Mouse (Mus musculus) CH12.LX (cell line): ENCODE measurements around the gene Prm3. TPM values are rescaled to one million over a fixed set of nuclear protein-coding genes. Genes with fewer than 3 reads are reported as not detected.

ENCODE experiments used
- DNase-seq: peaks from one replicate; pipeline ENCODE4 v3.0.0-alpha.2; 2013; ENCODE audit errors: extremely low read depth
- H3K27ac ChIP-seq: 2 replicates; pipeline ENCODE4 v1.5.1; 2012; ENCODE audit warnings: low read depth, mild to moderate bottlenecking, control low read depth, moderate library complexity; ENCODE audit not compliant: insufficient read depth
- H3K27me3 ChIP-seq: replicated peaks from 2 replicates; pipeline ENCODE3; 2012; ENCODE audit warnings: inconsistent platforms
- H3K36me3 ChIP-seq, 2 experiments: replicated peaks in 1 of 2; 2 replicates each; pipeline versions ENCODE3 to v1.6.1; 2012; ENCODE audit warnings: inconsistent platforms in 1 of 2, low read length in 1 of 2, mild to moderate bottlenecking in 1 of 2, mixed read lengths in 1 of 2, moderate library complexity in 1 of 2; ENCODE audit not compliant: control insufficient read depth in 1 of 2, insufficient read depth in 1 of 2
- H3K4me1 ChIP-seq, 2 experiments: 2 replicates each; pipeline ENCODE4 v1.6.1; 2012; ENCODE audit warnings: inconsistent platforms in 1 of 2, moderate library complexity in 1 of 2; ENCODE audit not compliant: insufficient read depth in 2 of 2, control insufficient read depth in 1 of 2
- H3K4me2 ChIP-seq: 2 replicates; pipeline ENCODE4 v1.6.1; 2012; ENCODE audit warnings: low read depth, mild to moderate bottlenecking, control low read depth; ENCODE audit not compliant: poor library complexity, insufficient read depth, severe bottlenecking
- H3K4me3 ChIP-seq, 3 experiments: fragments of 150-350 bp in 1 of 3; sonication (generic) in 1 of 3; replicated peaks in 1 of 3; 2 replicates each; pipeline versions ENCODE3 to v1.5.1; 2011 to 2012; ENCODE audit warnings: low read depth in 2 of 3, low read length in 2 of 3, mild to moderate bottlenecking in 2 of 3, moderate library complexity in 2 of 3, control low read depth in 1 of 3, improper control_type of control experiment in 1 of 3, inconsistent platforms in 1 of 3, mixed read lengths in 1 of 3; ENCODE audit not compliant: poor library complexity in 1 of 3
- H3K79me2 ChIP-seq: replicated peaks from 2 replicates; pipeline ENCODE4 v1.6.1; 2012; ENCODE audit warnings: mild to moderate bottlenecking, moderate library complexity; ENCODE audit not compliant: control insufficient read depth, poor library complexity, insufficient read depth, severe bottlenecking; ENCODE audit errors: extremely low read depth
- H3K9ac ChIP-seq: 2 replicates; pipeline ENCODE4 v1.6.1; 2012; ENCODE audit warnings: low read depth, mild to moderate bottlenecking, control low read depth, moderate library complexity; ENCODE audit not compliant: insufficient read depth
- H3K9me3 ChIP-seq: replicated peaks from 2 replicates; pipeline ENCODE3; 2012; ENCODE audit warnings: low read length, inconsistent platforms, mixed read lengths
- BHLHE40 ChIP-seq: IDR thresholded peaks from 2 replicates; pipeline ENCODE4 v1.6.1; 2011; ENCODE audit warnings: mild to moderate bottlenecking, low read depth, low read length, improper control_type of control experiment
- CHD1 ChIP-seq: IDR thresholded peaks from 2 replicates; pipeline ENCODE4 v1.6.1; 2012; ENCODE audit warnings: low read depth, low read length, improper control_type of control experiment, inconsistent platforms
- CHD2 ChIP-seq: IDR thresholded peaks from 2 replicates; pipeline ENCODE4 v1.6.1; 2011; ENCODE audit warnings: low read length, improper control_type of control experiment
- CTCF ChIP-seq, 2 experiments: IDR thresholded peaks in 1 of 2; conservative IDR thresholded peaks in 1 of 2; 2 replicates each; pipeline ENCODE4 v1.5.1; 2011 to 2012; ENCODE audit warnings: low read depth in 2 of 2, low read length in 2 of 2, improper control_type of control experiment in 1 of 2, inconsistent platforms in 1 of 2, mild to moderate bottlenecking in 1 of 2, moderate library complexity in 1 of 2
- E2F4 ChIP-seq: IDR thresholded peaks from 2 replicates; pipeline ENCODE4 v1.6.1; 2011; ENCODE audit warnings: low read depth, low read length, improper control_type of control experiment; ENCODE audit not compliant: insufficient replicate concordance
- ELF1 ChIP-seq: IDR thresholded peaks from 2 replicates; pipeline ENCODE4 v1.6.1; 2014; ENCODE audit warnings: low read depth, mild to moderate bottlenecking, inconsistent platforms, low read length, improper control_type of control experiment
- GABPA ChIP-seq: IDR thresholded peaks from 2 replicates; pipeline ENCODE4 v1.6.1; 2012; ENCODE audit warnings: low read depth, low read length, improper control_type of control experiment, inconsistent platforms; ENCODE audit not compliant: insufficient replicate concordance
- IRF4 ChIP-seq: IDR thresholded peaks from 2 replicates; pipeline ENCODE4 v1.6.1; 2014; ENCODE audit warnings: low read depth, mild to moderate bottlenecking, inconsistent platforms, low read length, improper control_type of control experiment
- JUND ChIP-seq: conservative IDR thresholded peaks from 2 replicates; pipeline ENCODE4 v1.6.1; 2011; ENCODE audit warnings: low read depth, low read length, improper control_type of control experiment
- KAT2A ChIP-seq: IDR thresholded peaks from 2 replicates; pipeline ENCODE4 v1.6.1; 2012; ENCODE audit warnings: low read length, improper control_type of control experiment, inconsistent platforms; ENCODE audit not compliant: insufficient replicate concordance
- MAX ChIP-seq: IDR thresholded peaks from 2 replicates; pipeline ENCODE4 v1.6.1; 2011; ENCODE audit warnings: low read length, improper control_type of control experiment
- MAZ ChIP-seq: IDR thresholded peaks from 2 replicates; pipeline ENCODE4 v1.6.1; 2012; ENCODE audit warnings: low read depth, mild to moderate bottlenecking, inconsistent platforms, low read length, improper control_type of control experiment, moderate library complexity
- MXI1 ChIP-seq: IDR thresholded peaks from 2 replicates; pipeline ENCODE4 v1.6.1; 2011; ENCODE audit warnings: mild to moderate bottlenecking, low read depth, low read length, improper control_type of control experiment
- MYC ChIP-seq: IDR thresholded peaks from 2 replicates; pipeline ENCODE4 v1.6.1; 2011; ENCODE audit warnings: low read depth, mild to moderate bottlenecking, improper control_type of control experiment, low read length
- NELFE ChIP-seq: IDR thresholded peaks from 2 replicates; pipeline ENCODE4 v1.6.1; 2011; ENCODE audit warnings: low read depth, low read length, improper control_type of control experiment
- POLR2A ChIP-seq: IDR thresholded peaks from 2 replicates; pipeline ENCODE4 v1.6.1; 2011; ENCODE audit warnings: low read depth, mild to moderate bottlenecking, improper control_type of control experiment, low read length
- RCOR1 ChIP-seq: conservative IDR thresholded peaks from 2 replicates; pipeline ENCODE4 v1.6.1; 2012; ENCODE audit warnings: low read depth, mild to moderate bottlenecking, inconsistent platforms, low read length, improper control_type of control experiment
- TCF12 ChIP-seq: IDR thresholded peaks from 2 replicates; pipeline ENCODE4 v1.6.1; 2014; ENCODE audit warnings: low read depth, mild to moderate bottlenecking, inconsistent platforms, low read length, improper control_type of control experiment
- USF1 ChIP-seq: IDR thresholded peaks from 2 replicates; pipeline ENCODE4 v1.6.1; 2014; ENCODE audit warnings: low read depth, mild to moderate bottlenecking, inconsistent platforms, low read length, improper control_type of control experiment
- USF2 ChIP-seq: conservative IDR thresholded peaks from 2 replicates; pipeline ENCODE4 v1.6.1; 2011; ENCODE audit warnings: low read depth, low read length, improper control_type of control experiment
- ZC3H11A ChIP-seq: IDR thresholded peaks from 2 replicates; pipeline ENCODE4 v1.6.1; 2012; ENCODE audit warnings: low read depth, mild to moderate bottlenecking, inconsistent platforms, low read length, improper control_type of control experiment
- ZKSCAN1 ChIP-seq: IDR thresholded peaks from 2 replicates; pipeline ENCODE4 v1.6.1; 2012; ENCODE audit warnings: low read depth, inconsistent platforms, low read length, improper control_type of control experiment, borderline replicate concordance
- ZMIZ1 ChIP-seq: IDR thresholded peaks from 2 replicates; pipeline ENCODE4 v1.6.1; 2012; ENCODE audit warnings: low read depth, mild to moderate bottlenecking, inconsistent platforms, low read length, improper control_type of control experiment
- ZNF384 ChIP-seq: IDR thresholded peaks from 2 replicates; pipeline ENCODE4 v1.6.1; 2012; ENCODE audit warnings: low read depth, low read length, improper control_type of control experiment, inconsistent platforms
- dilution Hi-C: fragments of 300-500 bp; cut with MboI; formaldehyde crosslinking; loops from 2 replicates; pipeline ENCODE4 v1.14.3; 2020; ENCODE audit warnings: low sequenced_read_pairs; ENCODE audit not compliant: extremely low pct_unique_long_range_greater_than_20kb, extremely low pct_ligation_motif_present
- in situ Hi-C: fragments of 300-500 bp; cut with MboI; formaldehyde crosslinking; loops from 3 replicates; pipeline ENCODE4 v1.14.3; 2019; ENCODE audit warnings: low sequenced_read_pairs, low pct_ligation_motif_present, low pct_unique_long_range_greater_than_20kb, mixed read lengths
- polyA plus RNA-seq: library from polyadenylated mRNA; unstranded; fragments of >175 nt; gene quantifications from 2 replicates; pipeline ENCODE4 v1.2.1, GENCODE M21; 2012; ENCODE audit warnings: low read depth; ENCODE audit not compliant: insufficient read length
- total RNA-seq, 2 experiments: library from RNA; depleted of rRNA; stranded (reverse); fragments of 300-350 nt in 1 of 2; fragments of >200 nt in 1 of 2; gene quantifications; 2 replicates each; pipeline ENCODE4 v1.2.3; 2012 to 2014

Prm3 gene
- total and polyA plus RNA-seq, 3 experiments: not detected

DNA sequence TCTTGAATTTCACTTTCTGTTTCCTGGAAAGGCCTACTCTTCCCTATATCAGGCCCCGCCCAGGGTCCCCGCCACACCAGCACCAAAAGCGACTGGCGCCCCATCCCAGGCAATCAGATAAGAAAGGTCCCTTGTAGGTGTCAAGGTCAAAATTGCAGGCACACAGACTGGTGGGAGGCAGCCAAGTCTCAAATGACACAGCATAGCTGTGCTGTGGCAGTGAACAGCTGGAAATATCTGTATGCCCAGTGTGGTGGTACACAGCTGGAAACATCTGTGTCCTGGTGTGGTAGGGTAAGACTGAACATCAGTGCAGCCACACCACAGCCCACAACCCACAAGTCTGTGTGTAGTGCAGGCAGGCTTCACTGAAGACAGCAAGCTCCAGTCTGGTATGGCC is 24.1 kb upstream of the Prm3 start:
- in situ Hi-C loops (no loop called here), dilution Hi-C loops (no loop called here)
- H3K4me1 ChIP-seq: peaks cover 26 to 43% of the 10 kb centered on the region in 2 experiments
- no peak overlapping the region for H3K4me2 ChIP-seq
- no peak overlapping the region for H3K27ac ChIP-seq
- no peak for DNase-seq
- H3K4me3 ChIP-seq: no peak overlapping the region
- H3K9ac ChIP-seq: no peak overlapping the region
- no peaks in the 10 kb centered on the region for H3K79me2 ChIP-seq
- H3K36me3 ChIP-seq: no peaks in the 10 kb centered on the region
- H3K9me3 ChIP-seq: no peaks in the 10 kb centered on the region
- H3K27me3 ChIP-seq: peaks cover 18% of the 10 kb centered on the region
- no peak for TF ChIP-seq BHLHE40
- TF ChIP-seq GABPA: no peak
- TF ChIP-seq CHD1: no peak
- no peak for TF ChIP-seq MAX
- TF ChIP-seq ZMIZ1: no peak
- no peak for TF ChIP-seq CTCF (conservative IDR thresholded peaks at IDR 0.05 in 1 of 2, IDR thresholded peaks at IDR 0.05 in 1 of 2; ENCODE audit: low read depth in 2 of 2, low read length in 2 of 2)
- TF ChIP-seq IRF4: no peak
- no peak for TF ChIP-seq JUND
- TF ChIP-seq MYC: no peak
- TF ChIP-seq TCF12: no peak
- TF ChIP-seq KAT2A: no peak
- TF ChIP-seq POLR2A: no peak

DNA sequence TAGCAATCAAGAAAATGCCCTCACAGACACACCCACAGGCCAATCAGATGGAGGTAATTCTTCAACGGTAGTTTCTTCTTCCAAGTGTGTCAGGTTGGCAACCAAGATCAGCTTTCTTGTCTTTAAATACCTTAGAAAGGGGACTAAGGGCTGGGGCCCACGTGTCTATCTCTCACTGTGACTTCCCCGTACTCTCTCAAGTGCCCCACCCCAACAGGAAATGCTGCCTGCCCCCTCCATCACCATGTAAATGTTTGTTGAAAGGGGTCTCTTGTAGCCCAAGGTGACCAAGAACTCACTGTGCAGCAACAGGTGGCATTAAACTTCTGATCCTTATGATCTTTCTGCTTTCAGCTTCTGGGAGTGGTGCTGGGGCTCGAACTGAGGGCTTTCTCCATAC is 23.0 kb upstream of the Prm3 start:
- H3K27ac ChIP-seq: no peak overlapping the region

More for the DNA sequence above, 23.0 kb upstream of the Prm3 start:
- in situ Hi-C loops: no loop called here
- Histone ChIP-seq H3K4me1 (peaks cover 19 to 38% of the 10 kb centered on the region in 2 experiments), H3K36me3 (no peaks in the 10 kb centered on the region), H3K9ac (no peak overlapping the region), H3K4me3 (no peak overlapping the region), H3K9me3 (no peaks in the 10 kb centered on the region), H3K4me2 (no peak overlapping the region), H3K27me3 (peaks cover 25% of the 10 kb centered on the region), H3K79me2 (no peaks in the 10 kb centered on the region)
- dilution Hi-C loops: no loop called here
- no peak for DNase-seq
- TF ChIP-seq ZKSCAN1: no peak
- TF ChIP-seq KAT2A: no peak
- no peak for TF ChIP-seq E2F4
- TF ChIP-seq POLR2A: no peak
- no peak for TF ChIP-seq ZNF384
- no peak for TF ChIP-seq ZC3H11A
- TF ChIP-seq MAX: no peak
- no peak for TF ChIP-seq IRF4
- no peak for TF ChIP-seq CHD2
- no peak for TF ChIP-seq RCOR1
- no peak for TF ChIP-seq USF2
- TF ChIP-seq MAZ: no peak
- TF ChIP-seq USF1: no peak
- TF ChIP-seq NELFE: no peak
- TF ChIP-seq ELF1: no peak
- TF ChIP-seq MXI1: no peak
- no peak for TF ChIP-seq ZMIZ1
